Mouse (Mus musculus) embryonic stem cell, embryonic (primary cell): ENCODE data around the gene Olfr1504.
"Not testable (repeated sequence)": the region's sequence is repeated elsewhere in the genome, so short reads cannot be mapped to it uniquely, and the experiment has no call there.

ENCODE experiments used
- CTCF ChIA-PET, 4 experiments: fragments of 300-600 bp in 2 of 4; fragments of 350-600 bp in 2 of 4; sonication (Branson Sonifier 250); formaldehyde crosslinking; loops; one replicate each; lab custom pipeline; 2022; ENCODE audit warnings: inconsistent platforms in 2 of 4; lab: Charles Lee
- POLR2A ChIA-PET, 4 experiments: fragments of 300-600 bp in 2 of 4; fragments of 350-600 bp in 2 of 4; sonication (Branson Sonifier 250); formaldehyde crosslinking; loops; one replicate each; lab custom pipeline; 2022; ENCODE audit warnings: antibody characterized with exemption in 4 of 4, inconsistent platforms in 1 of 4; lab: Charles Lee

Olfr1504 gene

GRCm38 (mm10) chr19:13897828-13898227 lies at the start of gene Olfr1504:
Gene Olfr1504, minus strand, starts transcription at chr19:13897928.
- CTCF ChIA-PET, result no interaction called here
- POLR2A ChIA-PET, result no interaction called here

DNA sequence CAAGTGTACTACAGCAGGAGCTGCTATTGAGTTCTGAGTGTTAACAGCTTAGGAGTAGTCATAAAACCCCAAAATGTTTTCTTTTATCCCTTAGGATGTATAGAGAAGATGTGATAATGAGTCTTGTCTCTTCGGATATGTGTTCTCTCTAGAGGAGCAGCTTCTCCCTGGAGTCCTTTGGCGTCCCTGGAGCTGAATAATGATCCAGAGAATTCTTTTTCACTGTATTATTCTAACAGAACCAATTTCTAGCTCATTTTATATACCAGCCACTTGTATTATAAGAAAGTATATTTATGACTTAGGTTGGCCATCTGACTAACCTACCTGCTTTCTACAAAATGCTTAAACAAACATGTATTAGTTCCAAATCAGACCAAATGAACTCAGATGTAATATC lies 15.5 kb upstream of the Olfr1504 start, which contains the start of gene Olfr1505:
Gene Olfr1505, plus strand, starts transcription at position 301 of the 400 bp plus-strand sequence.
- ChIA-PET CTCF (no interaction called here), POLR2A (no interaction called here)

GRCm38 (mm10) chr19:13861495-13861894 lies 36.2 kb downstream of the Olfr1504 start, which contains the start of gene Olfr1502:
Gene Olfr1502, plus strand, starts transcription at chr19:13861795.
- ChIA-PET CTCF (no interaction called here), POLR2A (no interaction called here)

DNA sequence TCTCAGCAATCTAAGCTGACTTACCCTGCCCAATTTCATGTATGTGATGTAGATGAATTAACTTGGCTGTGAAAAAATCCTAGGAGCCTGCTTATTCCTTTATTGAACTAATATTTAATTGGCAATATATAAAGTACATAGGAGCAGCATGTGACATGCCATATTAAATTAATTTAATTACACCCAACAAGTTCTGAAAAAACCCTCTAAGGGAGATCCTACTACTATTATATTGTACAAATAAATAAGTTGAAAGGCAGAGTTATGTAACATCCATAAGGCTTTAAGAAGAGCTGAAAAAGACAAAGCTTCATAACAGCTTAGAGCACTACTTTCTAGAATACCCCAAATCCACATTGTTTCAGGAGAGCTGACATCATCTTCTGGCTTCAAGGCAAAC lies 47.1 kb downstream of the Olfr1504 start, which contains the start of gene Olfr1501:
Gene Olfr1501, minus strand, starts transcription at position 101 of the 400 bp plus-strand sequence.
- CTCF ChIA-PET, POLR2A ChIA-PET: not testable (repeated sequence)
